Mouse (Mus musculus) megakaryocyte, embryonic 14.5 days (primary cell): ENCODE measurements around the gene Etfb. TPM values are rescaled to one million over a fixed set of nuclear protein-coding genes. Genes with fewer than 3 reads are reported as not detected.

ENCODE experiments used
- H3K27me3 ChIP-seq: replicated peaks from 2 replicates; pipeline ENCODE3; 2012; ENCODE audit warnings: inconsistent platforms
- H3K36me3 ChIP-seq: replicated peaks from 2 replicates; pipeline ENCODE3; 2012; ENCODE audit warnings: low read length, inconsistent platforms, mixed read lengths
- H3K4me1 ChIP-seq: 2 replicates; pipeline ENCODE4 v1.6.1; 2012; ENCODE audit warnings: inconsistent platforms
- H3K4me3 ChIP-seq: replicated peaks from 2 replicates; pipeline ENCODE3; 2012; ENCODE audit warnings: moderate library complexity, mild to moderate bottlenecking, inconsistent platforms
- H3K9me3 ChIP-seq: 2 replicates; pipeline ENCODE4 v1.6.1; 2012; ENCODE audit warnings: inconsistent platforms
- FLI1 ChIP-seq: IDR thresholded peaks from 2 replicates; pipeline ENCODE4 v1.6.1; 2012; ENCODE audit warnings: low read length, inconsistent platforms, mixed read lengths
- GATA1 ChIP-seq: IDR thresholded peaks from 3 replicates; pipeline ENCODE4 v1.6.1; 2012; ENCODE audit warnings: mixed read lengths, low read length, inconsistent platforms, borderline replicate concordance
- polyA plus RNA-seq: library from polyadenylated mRNA; stranded (reverse); fragments of >175 nt; gene quantifications from 2 replicates; pipeline ENCODE4 v1.2.3, GENCODE M21; 2012; ENCODE audit warnings: low replicate concordance; ENCODE audit not compliant: insufficient read depth

The Etfb gene
- polyA plus RNA-seq, 1 experiment = 368 TPM

DNA sequence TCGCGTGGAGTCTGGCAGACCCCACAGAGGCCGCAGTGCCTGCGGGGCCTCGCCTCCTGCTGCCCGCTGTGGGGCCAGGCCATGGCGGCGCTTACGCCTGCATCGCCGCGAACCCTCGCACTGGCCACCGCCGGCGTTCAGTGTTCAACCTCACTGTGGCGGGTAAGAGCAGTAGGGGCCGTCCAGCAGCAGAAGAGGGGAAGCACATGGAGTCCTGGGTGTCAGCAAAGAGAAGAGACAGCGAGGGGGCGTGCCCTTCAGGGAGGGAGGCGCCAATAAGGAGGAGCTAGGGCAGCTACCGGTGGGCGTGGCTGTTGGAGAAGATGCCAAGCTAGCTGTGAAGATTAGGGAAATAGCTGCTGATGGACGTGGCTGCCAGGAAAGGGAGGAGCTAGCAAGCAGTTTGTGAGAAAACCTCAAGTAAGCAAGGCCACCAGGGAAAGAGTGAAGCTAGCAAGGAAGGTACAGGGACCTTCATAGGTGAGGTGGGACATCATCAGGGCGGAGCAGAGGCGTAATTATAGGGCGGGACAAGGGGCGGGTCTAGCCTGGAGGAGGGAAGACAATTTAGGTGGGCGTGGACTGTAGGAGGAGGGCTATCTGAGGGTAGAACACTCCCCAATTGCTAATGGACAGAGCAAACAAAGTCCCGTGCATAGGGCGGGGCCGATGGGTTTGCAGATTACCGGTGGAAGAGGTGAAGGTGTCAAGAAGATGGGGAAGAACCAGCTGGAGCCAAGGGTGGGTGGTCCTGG lies 21.6 kb downstream of the Etfb start:
- TF ChIP-seq FLI1 (no peak), GATA1 (no peak)
- peaks cover 19% of the 10 kb centered on the region for H3K36me3 ChIP-seq
- peaks cover 11% of the 10 kb centered on the region for H3K27me3 ChIP-seq
- H3K4me1 ChIP-seq = peaks cover 39% of the 10 kb centered on the region
- H3K9me3 ChIP-seq = no peaks in the 10 kb centered on the region
- H3K4me3 ChIP-seq = peak overlapping the region; percentile 96

DNA sequence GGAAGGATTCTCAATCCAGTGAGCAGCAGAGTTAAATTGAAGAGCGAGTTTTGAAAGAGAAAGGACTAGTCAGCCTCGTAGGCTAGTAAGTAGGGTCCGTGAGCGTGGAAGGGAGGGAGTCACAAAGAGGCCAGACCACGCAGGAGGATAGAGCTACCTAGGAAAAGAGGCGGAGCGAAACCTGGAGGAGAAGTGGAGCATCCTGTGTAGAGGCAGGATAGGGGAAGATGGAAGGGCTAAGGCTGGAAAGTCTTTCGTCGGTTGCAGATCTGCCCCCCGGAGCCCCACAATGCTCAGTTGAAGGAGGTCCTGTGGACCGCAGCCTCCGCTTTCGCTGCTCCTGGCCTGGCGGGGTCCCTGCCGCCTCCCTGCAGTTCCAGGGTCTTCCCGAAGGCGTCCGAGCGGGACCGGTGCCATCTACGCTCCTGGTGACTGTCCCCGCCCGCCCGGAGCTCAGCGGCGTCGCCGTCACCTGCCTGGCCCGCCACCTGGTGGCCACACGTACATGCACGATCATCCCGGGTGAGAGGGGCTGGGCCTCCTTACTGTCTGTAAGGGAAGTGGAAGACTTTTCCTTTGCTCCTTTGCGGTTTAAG lies 22.3 kb downstream of the Etfb start:
- Histone ChIP-seq H3K27me3 (peaks cover 11% of the 10 kb centered on the region), H3K9me3 (no peaks in the 10 kb centered on the region), H3K36me3 (peaks cover 26% of the 10 kb centered on the region), H3K4me1 (peaks cover 37% of the 10 kb centered on the region), H3K4me3 (peak overlapping the region; percentile 96)
- TF ChIP-seq GATA1 = no peak
- no peak for TF ChIP-seq FLI1

DNA sequence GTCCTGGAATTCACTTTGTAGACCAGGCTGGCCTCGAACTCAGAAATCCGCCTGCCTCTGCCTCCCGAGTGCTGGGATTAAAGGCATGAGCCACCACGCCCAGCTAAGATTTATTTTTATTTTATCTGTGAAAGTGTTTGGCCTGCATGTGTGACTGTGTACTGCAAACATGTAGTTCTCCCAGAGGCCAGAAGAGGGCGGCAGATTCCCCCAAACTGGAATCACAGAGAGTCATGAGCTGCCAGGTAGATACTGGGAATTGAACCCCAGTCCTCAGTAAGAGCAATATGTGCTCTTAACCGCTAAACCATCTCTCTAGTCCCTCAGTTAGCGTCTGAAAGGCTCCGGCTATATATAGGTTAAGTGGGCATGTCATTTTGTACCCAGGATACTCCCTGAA lies 26.5 kb downstream of the Etfb start:
- Histone ChIP-seq H3K9me3 (no peaks in the 10 kb centered on the region), H3K36me3 (peaks cover 31% of the 10 kb centered on the region), H3K27me3 (peaks cover 24% of the 10 kb centered on the region), H3K4me3 (no peak overlapping the region), H3K4me1 (peaks cover 15% of the 10 kb centered on the region)
- TF ChIP-seq FLI1 (no peak), GATA1 (no peak)

DNA sequence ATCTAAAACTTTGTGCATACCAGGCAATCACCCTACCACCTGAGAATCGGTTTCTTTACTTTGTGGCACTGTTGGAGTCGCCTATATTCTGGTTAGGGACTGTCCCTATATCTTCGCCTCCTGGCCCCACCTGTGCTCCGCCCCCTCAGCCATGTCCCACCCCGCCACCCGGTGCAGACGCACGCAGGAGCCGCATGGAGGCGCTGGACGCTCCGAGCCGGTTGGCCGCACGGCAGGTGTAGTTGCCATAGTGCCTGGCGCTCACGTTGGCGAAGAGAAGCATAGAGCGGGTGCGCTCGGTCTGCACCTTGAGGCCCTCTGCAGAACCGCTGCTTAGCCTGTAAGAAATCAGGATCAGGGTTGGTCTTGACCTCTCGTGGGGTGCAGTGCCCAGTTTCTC lies 31.8 kb downstream of the Etfb start:
- peaks cover 10% of the 10 kb centered on the region for H3K36me3 ChIP-seq
- H3K4me1 ChIP-seq = peaks cover 16% of the 10 kb centered on the region

DNA sequence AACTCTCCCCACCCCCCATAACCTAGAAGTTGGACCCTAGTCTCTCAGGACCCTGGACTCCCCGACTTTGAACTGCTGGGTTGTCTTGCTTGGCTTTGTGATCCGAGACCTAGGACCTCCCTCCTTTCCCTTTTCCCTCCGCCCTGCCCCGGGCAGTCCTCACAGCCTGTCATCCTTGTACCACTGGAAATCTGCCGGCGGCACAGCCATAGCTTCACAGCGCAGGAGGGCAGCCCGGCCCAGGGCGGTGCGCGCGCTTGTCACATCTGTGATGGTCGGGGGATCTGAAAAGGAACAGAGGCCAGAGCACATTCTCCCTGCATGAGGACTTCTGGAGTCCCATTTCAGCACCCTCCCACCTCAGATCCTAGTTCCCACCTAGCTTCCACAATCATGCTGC lies 32.5 kb downstream of the Etfb start:
- peaks cover 16% of the 10 kb centered on the region for H3K4me1 ChIP-seq
- peaks cover 67% of the 10 kb centered on the region for H3K27me3 ChIP-seq
- no peaks in the 10 kb centered on the region for H3K9me3 ChIP-seq
- H3K36me3 ChIP-seq = peaks cover 3% of the 10 kb centered on the region
- H3K4me3 ChIP-seq = no peak overlapping the region
- TF ChIP-seq GATA1 (no peak), FLI1 (no peak)

More for the DNA sequence above, 31.8 kb downstream of the Etfb start:
- H3K9me3 ChIP-seq = no peaks in the 10 kb centered on the region
- peak overlapping the region; percentile 56 for H3K4me3 ChIP-seq
- H3K27me3 ChIP-seq = peaks cover 67% of the 10 kb centered on the region
- TF ChIP-seq GATA1 (no peak), FLI1 (no peak)

DNA sequence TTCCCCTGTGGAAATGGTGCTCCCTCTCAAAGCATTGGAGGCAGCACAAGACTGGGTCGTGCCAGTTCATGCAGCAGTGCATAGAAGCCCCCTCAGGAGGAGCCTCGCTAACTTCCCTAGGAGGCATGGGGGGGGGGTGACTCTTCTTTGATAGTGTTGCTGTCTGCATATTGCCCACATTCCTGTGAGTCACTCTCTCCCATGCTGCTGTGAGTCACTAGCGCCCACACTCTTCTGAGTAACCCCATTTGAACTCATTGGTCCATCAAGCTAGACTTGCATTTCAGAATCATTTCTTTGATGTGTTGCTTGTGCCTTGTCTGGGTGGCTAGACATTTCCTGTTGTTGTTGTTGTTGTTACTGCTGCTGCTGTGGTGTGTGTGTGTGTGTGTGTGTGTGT lies 37.3 kb downstream of the Etfb start:
- H3K4me1 ChIP-seq = peaks cover 9% of the 10 kb centered on the region; the same call in 1 of the 2 replicates
- H3K36me3 ChIP-seq = no peaks in the 10 kb centered on the region
- H3K4me3 ChIP-seq = no peak overlapping the region
- TF ChIP-seq FLI1 (no peak), GATA1 (no peak)
- H3K9me3 ChIP-seq = no peaks in the 10 kb centered on the region
- H3K27me3 ChIP-seq = peaks cover 48% of the 10 kb centered on the region

DNA sequence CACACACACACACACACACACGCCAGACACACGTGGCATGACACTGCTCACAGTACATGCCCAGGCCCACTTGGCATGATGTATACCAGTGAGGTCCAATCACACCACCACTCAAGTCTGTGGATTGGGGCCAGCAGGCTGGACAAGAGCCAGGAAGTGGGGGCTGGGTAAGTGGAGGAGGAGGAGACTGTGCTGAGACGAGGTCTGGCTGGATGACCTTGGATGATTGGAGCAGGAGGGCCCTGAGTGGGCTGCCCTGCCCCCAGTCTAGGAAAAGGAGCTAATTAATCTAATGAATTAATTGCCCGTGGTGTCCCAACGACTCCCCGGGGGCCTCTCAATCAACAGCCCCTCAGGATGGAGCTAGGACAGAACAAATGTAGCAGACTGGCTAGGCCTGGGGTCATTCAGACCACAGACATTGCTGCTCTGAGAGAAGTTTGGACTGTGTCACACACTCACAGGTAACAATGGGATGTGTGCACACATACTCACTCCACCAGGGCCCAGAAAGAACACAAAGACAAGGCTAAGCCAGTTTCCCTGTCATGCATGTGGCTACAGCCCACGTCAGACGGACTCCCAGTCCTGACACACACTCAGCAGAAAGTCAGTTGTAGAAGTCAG lies 38.3 kb downstream of the Etfb start:
- TF ChIP-seq FLI1 (no peak), GATA1 (no peak)
- H3K9me3 ChIP-seq = no peaks in the 10 kb centered on the region
- H3K27me3 ChIP-seq = peaks cover 41% of the 10 kb centered on the region
- H3K4me3 ChIP-seq = no peak overlapping the region
- H3K4me1 ChIP-seq = peaks cover 4% of the 10 kb centered on the region; the same call in 1 of the 2 replicates
- no peaks in the 10 kb centered on the region for H3K36me3 ChIP-seq

DNA sequence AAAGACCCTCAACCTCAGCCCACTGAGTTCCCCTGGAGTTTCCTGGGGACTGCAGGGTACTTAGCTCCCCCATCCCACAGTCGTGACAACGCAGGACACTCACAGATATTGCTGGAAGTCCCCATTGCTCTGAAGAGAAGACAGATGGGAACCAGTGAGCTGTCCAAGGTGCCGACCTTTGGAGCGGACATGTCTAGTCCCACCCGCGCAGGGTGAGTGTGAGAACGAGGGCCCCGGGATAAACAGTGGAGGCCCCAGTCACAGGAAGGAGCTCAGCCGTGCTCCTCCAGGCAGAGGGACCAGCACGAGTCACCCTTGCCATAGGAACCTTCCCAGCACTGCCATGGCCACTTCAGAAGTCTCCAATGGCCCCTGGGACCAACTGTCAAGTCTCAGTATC lies 39.4 kb downstream of the Etfb start:
- H3K27me3 ChIP-seq = peaks cover 40% of the 10 kb centered on the region
- no peak for TF ChIP-seq GATA1
- TF ChIP-seq FLI1 = no peak
- H3K9me3 ChIP-seq = no peaks in the 10 kb centered on the region
- H3K4me3 ChIP-seq = no peak overlapping the region
- peaks cover 4% of the 10 kb centered on the region; the same call in 1 of the 2 replicates for H3K4me1 ChIP-seq
- no peaks in the 10 kb centered on the region for H3K36me3 ChIP-seq

DNA sequence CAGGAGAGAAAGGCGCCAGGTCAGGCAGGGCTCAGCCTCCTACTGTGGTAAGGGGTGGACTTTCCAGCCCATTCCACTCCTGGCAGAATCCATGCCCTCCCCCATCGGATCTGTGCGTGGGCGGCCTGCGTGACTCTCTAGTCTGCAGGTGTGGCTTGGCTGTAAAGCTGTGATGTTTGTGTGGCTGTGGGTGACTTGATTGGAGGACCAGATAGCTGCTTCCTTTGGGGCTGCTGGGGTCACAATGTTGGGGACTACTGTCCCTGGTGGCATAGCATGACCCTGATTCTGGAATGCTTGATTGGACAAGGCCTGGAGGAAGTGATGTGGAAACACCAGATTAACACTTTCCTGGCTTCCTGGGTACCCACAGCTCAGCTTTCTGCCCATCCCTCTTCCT lies 44.8 kb downstream of the Etfb start:
- TF ChIP-seq GATA1 (no peak), FLI1 (no peak)
- Histone ChIP-seq H3K9me3 (peaks cover 4% of the 10 kb centered on the region; the same call in 1 of the 2 replicates), H3K27me3 (peaks cover 62% of the 10 kb centered on the region), H3K36me3 (no peaks in the 10 kb centered on the region), H3K4me1 (no peaks in the 10 kb centered on the region), H3K4me3 (no peak overlapping the region)

DNA sequence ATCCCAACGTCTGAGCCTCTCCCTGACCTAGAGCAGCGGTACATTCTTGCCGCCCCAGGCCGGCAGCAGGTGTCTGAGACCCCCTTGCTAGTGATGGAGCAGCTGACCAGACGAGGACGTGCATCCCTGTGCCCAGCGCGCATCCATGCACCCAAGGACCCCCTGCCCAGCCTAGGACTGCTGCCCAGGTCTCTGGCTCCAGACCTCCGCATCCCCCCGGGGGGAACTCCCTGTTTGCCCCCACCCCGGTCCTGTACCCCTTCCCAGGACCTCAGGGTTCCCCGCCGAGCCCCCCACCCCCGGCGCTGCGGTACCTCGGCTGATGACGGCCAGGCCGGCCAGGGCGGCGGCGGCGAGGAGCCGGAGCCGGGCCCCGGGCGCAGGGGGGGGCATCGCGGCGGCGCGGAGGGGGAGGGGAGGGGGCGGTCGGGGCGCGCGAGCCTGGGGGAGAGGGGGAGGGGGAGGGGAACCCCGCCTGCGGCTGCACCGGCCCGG lies 45.8 kb downstream of the Etfb start, which contains the start of gene Iglon5:
Gene Iglon5, minus strand, starts transcription at position 445 of the 495 bp plus-strand sequence.
- TF ChIP-seq FLI1 = no peak
- TF ChIP-seq GATA1 = no peak
- Histone ChIP-seq H3K36me3 (no peaks in the 10 kb centered on the region), H3K9me3 (peaks cover 4% of the 10 kb centered on the region; the same call in 1 of the 2 replicates), H3K4me3 (no peak within 1 kb of the TSS), H3K4me1 (no peaks in the 10 kb centered on the region), H3K27me3 (peaks cover 64% of the 10 kb centered on the region)
